Mouse (Mus musculus): ENCODE measurements around the gene Ttll11. TPM values are rescaled to one million over a fixed set of nuclear protein-coding genes. Genes with fewer than 3 reads are reported as not detected.

Ttll11 gene
- total RNA-seq, 2 experiments from 2014 or later: 22.5 to 23.7 TPM

GRCm38 (mm10) chr2:35831904-35832581 is 147.7 kb downstream of the Ttll11 start:
- DNase-seq (ENCODE audit: low spot score in 2 of 2): no peak

GRCm38 (mm10) chr2:35830966-35831903 is 148.5 kb downstream of the Ttll11 start:
- DNase-seq (ENCODE audit: low spot score in 2 of 2): no peak

DNA sequence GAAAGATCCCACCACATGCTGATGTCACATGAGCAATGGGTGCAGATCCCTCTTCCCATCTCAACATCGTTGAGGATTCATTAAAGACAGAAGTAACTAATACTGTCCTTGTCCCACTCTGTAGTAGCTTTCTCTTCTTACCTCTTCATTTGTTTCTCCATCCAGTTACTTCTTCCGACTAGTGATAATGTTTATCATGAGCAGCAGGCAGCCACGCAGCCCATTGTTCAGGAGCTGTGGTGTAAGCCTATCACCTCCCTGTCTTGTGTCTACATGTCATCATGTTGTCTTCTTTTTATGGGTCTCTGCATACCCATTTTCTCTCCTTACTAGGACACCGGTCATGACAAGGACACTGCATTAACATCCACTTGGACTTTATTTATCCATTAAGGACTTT is 150.6 kb downstream of the Ttll11 start:
- no peak for DNase-seq (ENCODE audit: low spot score in 2 of 2)

GRCm38 (mm10) chr2:35827886-35828285 is 151.8 kb downstream of the Ttll11 start:
- DNase-seq (ENCODE audit: low spot score in 2 of 2): no peak

DNA sequence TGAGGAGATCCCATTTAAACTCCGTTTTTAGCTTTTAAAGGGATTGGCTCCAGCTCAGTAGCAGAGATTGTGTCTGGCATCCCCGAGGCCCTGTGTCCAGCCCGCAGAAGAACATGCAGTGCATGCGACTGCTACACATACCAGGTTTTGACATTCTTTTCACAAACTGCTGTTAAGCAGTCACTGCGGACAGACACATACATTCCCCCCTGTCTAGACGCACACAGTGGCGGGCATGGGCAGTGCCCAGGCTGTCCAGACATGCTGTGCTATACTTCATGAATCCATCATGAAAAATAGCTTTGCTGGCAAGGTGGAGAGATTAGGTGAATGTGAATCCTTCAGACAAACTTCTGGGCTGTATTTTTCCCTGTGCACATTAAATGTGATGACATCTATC is 154.6 kb downstream of the Ttll11 start:
- no peak for DNase-seq (ENCODE audit: low spot score in 2 of 2)

GRCm38 (mm10) chr2:35823589-35823988 is 156.1 kb downstream of the Ttll11 start:
- no peak for DNase-seq (ENCODE audit: low spot score in 2 of 2)

DNA sequence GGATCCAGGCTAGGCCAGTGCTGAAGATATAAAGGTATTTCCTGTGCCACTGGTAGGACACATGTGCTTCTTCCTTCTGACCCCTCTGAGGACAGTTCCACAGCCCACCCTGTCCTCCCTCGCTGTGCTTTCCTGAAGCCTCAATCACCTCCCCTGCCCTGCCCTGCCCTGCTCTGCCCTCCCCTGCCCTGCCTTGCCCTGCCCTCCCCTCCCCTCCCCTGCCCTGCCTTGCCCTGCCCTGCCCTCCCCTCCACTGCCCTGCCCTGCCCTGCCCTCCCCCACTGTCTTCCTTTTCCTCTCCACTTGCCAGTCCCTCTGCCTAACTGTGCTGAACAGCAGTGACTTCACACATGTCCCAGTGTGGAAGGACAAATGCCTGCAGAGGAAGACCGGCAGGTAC is 160.8 kb downstream of the Ttll11 start:
- DNase-seq (ENCODE audit: low spot score in 2 of 2): no peak

- DNase-seq (ENCODE audit: low spot score in 2 of 2): no peak
Measured at GRCm38 (mm10) chr2:35816056-35816661, 163.6 kb downstream of the Ttll11 start.

- no peak for DNase-seq (ENCODE audit: low spot score in 2 of 2)
Measured at GRCm38 (mm10) chr2:35812561-35812933, 167.2 kb downstream of the Ttll11 start.

DNA sequence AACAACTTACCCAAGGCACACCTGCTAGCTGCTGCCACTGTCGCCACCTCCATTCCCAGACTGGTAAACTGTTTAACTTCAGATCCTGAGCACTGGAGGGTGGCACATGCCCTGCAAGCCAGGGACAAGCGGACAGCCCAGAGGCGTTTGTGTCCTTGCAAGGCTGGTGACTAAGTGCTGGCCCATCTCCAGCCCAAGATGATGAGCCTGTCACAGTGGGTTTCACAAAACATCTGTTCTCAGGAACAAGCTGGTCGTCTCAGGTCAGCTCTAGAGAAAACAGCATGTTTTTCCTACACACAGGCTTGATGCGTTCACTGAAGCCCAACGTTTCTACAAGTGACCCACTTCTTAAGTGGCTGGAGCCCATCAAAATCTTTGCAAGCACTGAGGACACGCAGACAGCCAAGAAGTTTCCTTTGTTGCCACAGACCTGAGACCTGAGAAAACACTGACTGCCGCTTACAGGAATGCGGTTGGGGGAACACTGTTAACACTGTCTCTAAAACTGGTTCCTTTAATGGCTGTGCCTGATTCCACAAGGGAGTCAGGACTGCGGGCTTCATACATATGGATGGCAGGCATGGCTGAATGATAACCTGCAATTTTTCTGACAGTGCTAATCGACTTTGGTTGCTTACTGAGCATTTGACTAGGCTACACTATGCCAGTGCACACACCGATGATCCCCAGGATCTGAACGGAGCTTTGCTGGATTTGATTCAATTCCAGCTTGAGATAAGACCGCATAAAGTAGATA is 167.7 kb downstream of the Ttll11 start:
- DNase-seq (ENCODE audit: low spot score in 2 of 2): no peak

GRCm38 (mm10) chr2:35810027-35810426 is 169.7 kb downstream of the Ttll11 start:
- DNase-seq (ENCODE audit: low spot score in 2 of 2): no peak

DNA sequence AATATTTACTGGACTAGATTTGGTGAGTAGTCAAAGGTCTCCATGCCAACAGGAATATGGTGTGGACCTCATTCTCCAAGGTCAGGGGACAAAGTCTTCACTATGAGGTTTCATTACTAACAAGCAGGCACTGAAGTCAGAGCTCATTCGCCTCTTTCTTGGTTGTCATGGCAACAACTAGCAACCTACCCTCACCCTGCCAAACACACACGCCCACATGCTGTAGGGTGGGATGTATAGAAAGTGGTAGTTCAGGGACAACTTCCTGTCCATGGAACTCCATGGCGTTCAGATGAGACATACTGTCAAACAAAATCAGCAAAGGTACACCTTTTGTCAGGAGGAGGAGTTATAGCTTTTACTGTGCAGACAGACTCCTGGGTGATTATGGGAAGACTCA is 170.6 kb downstream of the Ttll11 start:
- DNase-seq (ENCODE audit: low spot score in 2 of 2): no peak

- no peak for DNase-seq (ENCODE audit: low spot score in 2 of 2)
Measured at GRCm38 (mm10) chr2:35805881-35806280, 173.8 kb downstream of the Ttll11 start.

GRCm38 (mm10) chr2:35803095-35803494 is 176.6 kb downstream of the Ttll11 start:
- no peak for DNase-seq (ENCODE audit: low spot score in 2 of 2)

- no peak for DNase-seq (ENCODE audit: low spot score in 2 of 2)
Measured at GRCm38 (mm10) chr2:35801759-35802158, 178.0 kb downstream of the Ttll11 start.

DNA sequence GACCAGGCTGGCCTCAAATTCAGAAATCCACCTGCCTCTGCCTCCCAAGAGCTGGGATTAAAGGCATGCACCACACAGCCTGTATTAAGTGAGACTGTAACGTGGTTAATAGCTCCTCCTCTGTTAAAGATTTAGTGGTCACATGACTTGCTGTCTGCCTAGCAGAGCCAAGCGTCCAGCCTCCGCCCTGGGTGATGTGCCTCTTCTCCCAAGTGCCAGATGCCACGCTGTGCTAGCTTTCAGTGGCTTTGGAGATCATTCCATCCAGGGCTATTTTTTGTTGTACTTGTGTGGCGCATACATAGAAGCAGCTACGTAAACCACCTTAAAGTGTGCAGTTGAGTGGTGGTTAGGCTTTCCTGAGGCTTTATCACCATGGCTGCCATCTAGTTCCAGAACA is 180.6 kb downstream of the Ttll11 start:
- no peak for DNase-seq (ENCODE audit: low spot score in 2 of 2)

- DNase-seq (ENCODE audit: low spot score in 2 of 2): no peak
Measured at GRCm38 (mm10) chr2:35797998-35798397, 181.7 kb downstream of the Ttll11 start.

- no peak for DNase-seq (ENCODE audit: low spot score in 2 of 2)
Measured at GRCm38 (mm10) chr2:35789362-35790326, 190.1 kb downstream of the Ttll11 start.

DNA sequence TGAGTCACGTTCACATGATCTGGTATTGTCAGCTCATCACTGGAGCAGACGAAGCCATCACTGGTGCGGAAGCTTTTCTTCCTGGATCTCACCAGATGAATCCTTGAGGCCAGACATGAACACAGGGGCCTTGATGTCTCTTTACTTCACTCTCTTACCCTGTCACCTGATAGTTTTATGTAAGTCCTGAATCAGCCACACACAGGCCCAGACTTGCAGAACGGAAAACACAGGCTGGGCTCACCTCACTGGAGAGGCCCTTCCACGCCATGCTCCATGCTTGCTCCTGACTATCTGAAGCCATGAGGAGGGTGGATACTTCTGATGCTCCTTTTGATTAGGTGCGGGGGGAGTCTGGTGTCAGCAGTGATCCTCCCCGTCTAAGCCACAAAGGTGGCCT is 193.8 kb downstream of the Ttll11 start:
- no peak for DNase-seq (ENCODE audit: low spot score in 2 of 2)

DNA sequence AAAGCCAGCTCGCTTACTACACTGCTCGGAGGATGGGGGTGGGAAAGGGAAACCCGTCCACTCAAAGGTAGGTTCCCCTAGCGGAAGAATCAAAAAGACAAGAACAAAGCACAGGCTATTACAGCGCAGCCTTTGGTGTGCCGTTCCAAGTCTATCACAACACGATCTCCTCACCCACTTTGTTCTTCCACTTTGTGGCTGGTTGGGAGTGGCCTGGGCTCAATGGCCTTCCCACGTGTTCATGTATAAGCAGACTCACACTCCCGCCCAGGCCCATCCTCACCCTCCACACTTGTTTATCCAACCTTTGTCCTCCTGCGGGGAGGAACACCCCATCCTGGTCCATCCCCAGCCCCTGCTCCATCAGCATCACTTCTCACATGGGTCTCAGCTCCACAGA is 196.3 kb downstream of the Ttll11 start:
- DNase-seq (ENCODE audit: low spot score in 2 of 2): no peak
